Mouse (Mus musculus) olfactory bulb, adult 2 months (tissue): ENCODE measurements at regions not wholly inside any gene's neighbourhood (a gene's known extent, or its start where the extent isn't known, plus 50 kb on each side); places are given as distances from the start of the nearest gene placed in this dataset.

Source experiments
- H3K27ac ChIP-seq: fragments of 200-500 bp; 2 replicates; pipeline ENCODE4 v1.5.1; 2012; ENCODE audit warnings: low read depth, low read length; ENCODE audit not compliant: insufficient read depth
- H3K4me1 ChIP-seq: fragments of 200-500 bp; 2 replicates; pipeline ENCODE4 v1.6.1; 2012; ENCODE audit warnings: low read length; ENCODE audit not compliant: control insufficient read depth, insufficient read depth
- H3K4me3 ChIP-seq: fragments of 200-500 bp; 2 replicates; pipeline ENCODE4 v1.5.1; 2012; ENCODE audit warnings: mild to moderate bottlenecking, low read depth, low read length, moderate library complexity; ENCODE audit not compliant: insufficient read depth
- CTCF ChIP-seq: fragments of 200-500 bp; IDR thresholded peaks from 2 replicates; pipeline ENCODE4 v1.5.1; 2012; ENCODE audit warnings: low read depth, mild to moderate bottlenecking, low read length, moderate library complexity; ENCODE audit not compliant: insufficient read depth
- POLR2A ChIP-seq: fragments of 200-500 bp; IDR thresholded peaks from 2 replicates; pipeline ENCODE4 v1.6.1; 2012; ENCODE audit warnings: mild to moderate bottlenecking, low read depth, low read length, moderate library complexity; ENCODE audit not compliant: insufficient read depth
- WGBS: fragments of 180-500 bp; shearing (Covaris S2); methylation state at CpG from one replicate; pipeline ENCODE4 v1.1.7; 2018; 5-methylcytosine and 5-hydroxymethylcytosine counted together

- Histone ChIP-seq H3K4me1 (no peaks in the 10 kb centered on the region), H3K4me3 (no peak overlapping the region), H3K27ac (no peak overlapping the region)
- TF ChIP-seq POLR2A = no peak
- WGBS = 87% methylated on average over 4 of the region's 4 CpGs
Measured at GRCm38 (mm10) chr12:93342525-93342924, 1493.6 kb upstream of the Sel1l start.

- Histone ChIP-seq H3K4me1 (no peaks in the 10 kb centered on the region), H3K27ac (no peak overlapping the region), H3K4me3 (no peak overlapping the region)
- 95% methylated on average over 1 of the region's 1 CpGs for WGBS
- TF ChIP-seq CTCF = no peak
- TF ChIP-seq POLR2A = no peak
Measured at GRCm38 (mm10) chr12:93335520-93335919, 1486.6 kb upstream of the Sel1l start.

DNA sequence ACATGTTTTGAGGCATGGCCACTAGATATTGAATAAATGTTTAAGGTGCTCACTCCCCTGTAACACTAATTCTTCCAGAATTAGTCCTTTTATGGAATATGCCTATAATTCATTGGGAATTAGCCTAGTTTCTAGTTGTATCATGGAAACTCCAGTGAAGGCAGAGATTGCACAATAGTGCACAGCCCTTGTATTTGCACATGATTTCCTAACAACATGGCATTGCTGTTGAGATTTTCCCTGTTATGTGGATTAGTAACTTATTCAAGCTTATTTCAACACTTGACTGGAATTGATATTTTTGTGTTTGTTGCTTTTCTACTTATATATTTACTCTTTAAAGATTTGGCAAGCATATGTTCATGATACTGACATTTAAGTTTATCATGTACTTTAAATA, 1463.3 kb upstream of the Sel1l start:
- Histone ChIP-seq H3K4me3 (no peak overlapping the region), H3K4me1 (no peaks in the 10 kb centered on the region), H3K27ac (no peak overlapping the region)
- TF ChIP-seq CTCF = no peak
- no peak for TF ChIP-seq POLR2A

- Histone ChIP-seq H3K4me3 (no peak overlapping the region), H3K27ac (no peak overlapping the region), H3K4me1 (no peaks in the 10 kb centered on the region)
- no peak for TF ChIP-seq CTCF
- TF ChIP-seq POLR2A = no peak
- WGBS = 88% methylated on average over 2 of the region's 2 CpGs
Measured at GRCm38 (mm10) chr12:93281816-93282215, 1432.9 kb upstream of the Sel1l start.

GRCm38 (mm10) chr12:93273652-93274051, 1424.7 kb upstream of the Sel1l start:
- Histone ChIP-seq H3K27ac (no peak overlapping the region), H3K4me1 (no peaks in the 10 kb centered on the region), H3K4me3 (no peak overlapping the region)
- TF ChIP-seq CTCF (no peak), POLR2A (no peak)
- 80% methylated on average over 2 of the region's 2 CpGs for WGBS

GRCm38 (mm10) chr12:93230237-93230636, 1381.3 kb upstream of the Sel1l start:
- Histone ChIP-seq H3K27ac (no peak overlapping the region), H3K4me3 (no peak overlapping the region), H3K4me1 (no peaks in the 10 kb centered on the region)
- WGBS = 89% methylated on average over 3 of the region's 3 CpGs
- TF ChIP-seq CTCF = no peak
- TF ChIP-seq POLR2A = no peak

DNA sequence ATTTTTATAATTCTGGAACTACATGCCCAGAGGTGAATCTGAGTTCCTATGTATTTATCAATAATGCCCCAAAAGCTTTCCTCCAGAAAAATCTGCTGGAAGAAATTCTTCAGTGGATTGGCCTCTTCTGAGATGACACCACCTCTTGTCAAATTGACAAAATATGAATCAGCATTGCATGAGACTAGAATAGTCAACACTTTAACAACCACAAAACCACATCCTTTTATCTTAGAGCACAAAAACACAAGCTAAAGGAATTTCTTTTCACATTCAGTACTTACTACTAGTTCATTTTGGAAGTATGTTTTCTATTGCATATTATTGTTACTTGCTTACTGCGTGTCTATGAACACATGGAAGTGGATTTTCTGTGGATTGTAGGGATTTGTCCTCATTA, 1377.9 kb upstream of the Sel1l start:
- H3K4me1 ChIP-seq = no peaks in the 10 kb centered on the region
- 98% methylated on average over 1 of the region's 1 CpGs for WGBS
- TF ChIP-seq CTCF = no peak
- no peak for TF ChIP-seq POLR2A
- H3K4me3 ChIP-seq = no peak overlapping the region
- H3K27ac ChIP-seq = no peak overlapping the region

DNA sequence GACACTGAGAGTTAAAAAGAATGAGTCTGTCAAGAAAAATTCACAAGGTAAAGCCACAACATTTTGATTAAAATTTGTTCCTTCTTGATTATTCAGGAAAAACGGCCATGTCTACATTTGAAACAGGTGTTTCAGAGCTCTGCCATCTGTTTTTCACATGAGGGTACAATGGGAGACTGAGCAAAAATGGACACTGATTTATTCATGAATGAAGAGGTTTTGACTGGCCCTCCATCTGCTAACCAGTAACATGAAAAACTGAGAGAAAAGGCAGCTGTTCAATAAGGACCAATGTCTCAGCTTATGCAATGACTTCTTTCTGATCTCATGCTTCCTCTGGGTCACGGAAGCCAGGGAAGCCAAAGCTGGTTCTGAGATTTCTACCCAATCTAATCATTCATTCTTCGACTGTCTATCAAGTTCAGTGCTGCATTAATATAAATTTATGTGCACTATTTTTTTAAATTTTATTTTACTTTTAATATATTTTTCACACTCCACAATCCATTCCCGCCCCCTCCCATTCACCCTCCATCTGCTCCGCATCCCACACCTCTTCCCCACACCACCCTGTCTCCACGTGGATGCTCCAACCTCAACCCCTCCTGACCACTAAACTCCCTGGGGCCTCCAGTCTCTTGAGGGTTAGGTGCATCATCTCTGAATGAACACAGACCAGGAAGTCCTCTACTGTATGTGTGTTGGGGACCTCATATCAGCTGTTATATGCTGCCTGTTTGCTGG, 1372.4 kb upstream of the Sel1l start:
- Histone ChIP-seq H3K4me3 (no peak overlapping the region), H3K4me1 (no peaks in the 10 kb centered on the region), H3K27ac (no peak overlapping the region)
- 86% methylated on average over 6 of the region's 6 CpGs for WGBS
- no peak for TF ChIP-seq POLR2A
- no peak for TF ChIP-seq CTCF

GRCm38 (mm10) chr12:93207596-93207995, 1358.6 kb upstream of the Sel1l start:
- no peaks in the 10 kb centered on the region for H3K4me1 ChIP-seq
- H3K27ac ChIP-seq = no peak overlapping the region
- no peak overlapping the region for H3K4me3 ChIP-seq
- WGBS = 70% methylated on average over 3 of the region's 3 CpGs
- TF ChIP-seq CTCF (no peak), POLR2A (no peak)

GRCm38 (mm10) chr12:93188940-93189339, 1340.0 kb upstream of the Sel1l start:
- Histone ChIP-seq H3K4me3 (no peak overlapping the region), H3K4me1 (no peaks in the 10 kb centered on the region), H3K27ac (no peak overlapping the region)
- WGBS = 77% methylated on average over 1 of the region's 1 CpGs
- TF ChIP-seq POLR2A (no peak), CTCF (no peak)
